Mouse (Mus musculus) hindbrain, embryonic 13.5 days (tissue): ENCODE measurements at regions not wholly inside any gene's neighbourhood (a gene's known extent, or its start where the extent isn't known, plus 50 kb on each side); places are given as distances from the start of the nearest gene placed in this dataset.

ENCODE experiments used
- ATAC-seq: fragments of 200-750 bp; cut with Nextera tagmentation; 2 replicates; pipeline ENCODE4 v1.8.0; 2017; ENCODE audit warnings: moderate TSS enrichment; ENCODE audit not compliant: low FRiP score
- H3K27ac ChIP-seq: fragments of 300-500 bp; sonication (generic); 2 replicates; pipeline ENCODE4 v1.5.1; 2015; ENCODE audit warnings: inconsistent platforms, mild to moderate bottlenecking, moderate library complexity
- H3K27me3 ChIP-seq: fragments of 300-500 bp; sonication (generic); 2 replicates; pipeline ENCODE4 v1.6.1; 2015; ENCODE audit warnings: mild to moderate bottlenecking, inconsistent platforms
- H3K36me3 ChIP-seq: fragments of 300-500 bp; sonication (generic); 2 replicates; pipeline ENCODE4 v1.6.1; 2015; ENCODE audit warnings: mild to moderate bottlenecking, inconsistent platforms
- H3K4me1 ChIP-seq: fragments of 300-500 bp; sonication (generic); replicated peaks from 2 replicates; pipeline ENCODE4 v1.6.1; 2015; ENCODE audit warnings: inconsistent platforms
- H3K4me2 ChIP-seq: fragments of 300-500 bp; sonication (generic); 2 replicates; pipeline ENCODE4 v1.6.1; 2015; ENCODE audit warnings: inconsistent platforms, mild to moderate bottlenecking, moderate library complexity
- H3K4me3 ChIP-seq: fragments of 300-500 bp; sonication (generic); 2 replicates; pipeline ENCODE4 v1.5.1; 2015; ENCODE audit warnings: mild to moderate bottlenecking, inconsistent platforms
- H3K9ac ChIP-seq: fragments of 300-500 bp; sonication (generic); 2 replicates; pipeline ENCODE4 v1.6.1; 2015; ENCODE audit warnings: mild to moderate bottlenecking, inconsistent platforms
- H3K9me3 ChIP-seq: fragments of 300-500 bp; sonication (generic); 2 replicates; pipeline ENCODE4 v1.6.1; 2016; ENCODE audit warnings: inconsistent platforms
- WGBS: fragments of 180-500 bp; shearing (Covaris S2); methylation state at CpG from one replicate; pipeline ENCODE4 v1.1.7; 2015; 5-methylcytosine and 5-hydroxymethylcytosine counted together

GRCm38 (mm10) chr4:8926642-8927275 is 687.9 kb upstream of the Car8 start:
- no peak for ATAC-seq
- Histone ChIP-seq H3K4me3 (no peak overlapping the region), H3K36me3 (no peaks in the 10 kb centered on the region), H3K4me1 (peaks cover 33% of the 10 kb centered on the region), H3K9ac (no peak overlapping the region), H3K27me3 (no peaks in the 10 kb centered on the region), H3K9me3 (no peaks in the 10 kb centered on the region), H3K4me2 (no peak overlapping the region), H3K27ac (no peak overlapping the region)
- WGBS, result 39% methylated on average over 9 of the region's 9 CpGs

- Histone ChIP-seq H3K4me1 (peaks cover 50% of the 10 kb centered on the region), H3K9ac (no peak overlapping the region), H3K36me3 (no peaks in the 10 kb centered on the region), H3K27ac (no peak overlapping the region), H3K4me2 (no peak overlapping the region), H3K4me3 (no peak overlapping the region), H3K27me3 (no peaks in the 10 kb centered on the region), H3K9me3 (no peaks in the 10 kb centered on the region)
- no peak for ATAC-seq
- 33% methylated on average over 8 of the region's 8 CpGs for WGBS
These were observed 684.0 kb upstream of the Car8 start for GRCm38 (mm10) chr4:8922695-8923363.

- Histone ChIP-seq H3K9ac (peak overlapping the region; percentile 67), H3K4me3 (peak overlapping the region; percentile 23), H3K27me3 (no peaks in the 10 kb centered on the region), H3K4me2 (peak overlapping the region; percentile 54), H3K36me3 (no peaks in the 10 kb centered on the region), H3K9me3 (no peaks in the 10 kb centered on the region), H3K27ac (no peak overlapping the region), H3K4me1 (peaks cover 41% of the 10 kb centered on the region)
- ATAC-seq, result peak; percentile 55
- WGBS, result 5% methylated on average over 31 of the region's 31 CpGs
These were observed 682.9 kb upstream of the Car8 start for GRCm38 (mm10) chr4:8921477-8922385.

- H3K27ac ChIP-seq, result peak overlapping the region; percentile 68
- no peaks in the 10 kb centered on the region for H3K9me3 ChIP-seq
- peaks cover 53% of the 10 kb centered on the region for H3K4me1 ChIP-seq
- H3K27me3 ChIP-seq, result no peaks in the 10 kb centered on the region
- H3K4me2 ChIP-seq, result no peak overlapping the region
- no peak for ATAC-seq
- H3K4me3 ChIP-seq, result no peak overlapping the region
- H3K36me3 ChIP-seq, result no peaks in the 10 kb centered on the region
- WGBS, result 17% methylated on average over 2 of the region's 2 CpGs
- H3K9ac ChIP-seq, result no peak overlapping the region
These were observed 681.5 kb upstream of the Car8 start for GRCm38 (mm10) chr4:8920306-8920705.

- Histone ChIP-seq H3K4me3 (no peak overlapping the region), H3K4me2 (no peak overlapping the region), H3K4me1 (peaks cover 62% of the 10 kb centered on the region)
These were observed 680.6 kb upstream of the Car8 start for GRCm38 (mm10) chr4:8919366-8919984.

More at GRCm38 (mm10) chr4:8919366-8919984, 680.6 kb upstream of the Car8 start:
- H3K27ac ChIP-seq, result no peak overlapping the region
- 70% methylated on average over 9 of the region's 9 CpGs for WGBS
- H3K36me3 ChIP-seq, result no peaks in the 10 kb centered on the region
- no peaks in the 10 kb centered on the region for H3K27me3 ChIP-seq
- no peak overlapping the region for H3K9ac ChIP-seq
- no peak for ATAC-seq
- no peaks in the 10 kb centered on the region for H3K9me3 ChIP-seq
